Mouse (Mus musculus): Measurements from ENCODE around the gene Gm28897.
"Not testable (repeated sequence)": the region's sequence is repeated elsewhere in the genome, so short reads cannot be mapped to it uniquely, and the experiment has no call there.

The Gm28897 gene

DNA sequence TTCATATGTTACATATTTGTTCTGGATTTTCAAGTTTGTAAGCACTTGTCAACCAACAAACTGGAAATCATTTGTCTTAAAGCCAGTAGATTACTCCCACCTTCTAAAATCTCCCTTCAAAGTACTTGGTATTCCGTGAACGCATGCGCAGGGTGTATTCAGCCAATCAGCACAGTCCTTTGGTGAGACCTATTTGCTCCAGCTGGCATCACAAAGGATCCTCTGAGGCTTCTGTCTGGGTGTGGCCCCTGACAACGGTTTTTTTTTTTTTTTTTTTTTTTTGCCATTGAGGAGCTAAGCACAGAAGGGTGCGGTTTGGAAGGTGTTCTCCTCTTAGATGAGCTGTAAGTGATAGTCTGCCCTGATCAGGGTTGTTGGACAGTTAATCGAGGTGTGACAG is at the start of gene Gm28897:
Gene Gm28897, plus strand, starts transcription at position 301 of the 400 bp plus-strand sequence.
- not testable (repeated sequence) for DNase-seq (ENCODE audit: low spot score)

All from lung, postnatal 25 days (tissue).